Mouse (Mus musculus): Measurements from ENCODE around the gene Lcorl. TPM values are rescaled to one million over a fixed set of nuclear protein-coding genes. Genes with fewer than 3 reads are reported as not detected.
A peak's percentile ranks its signal among the peaks of the same experiment; 100 is the strongest.
"Not testable (repeated sequence)": the region's sequence is repeated elsewhere in the genome, so short reads cannot be mapped to it uniquely, and the experiment has no call there.

Gene Lcorl
- polyA plus RNA-seq, 1 experiment from 2014 or later, result 6.7 TPM

DNA sequence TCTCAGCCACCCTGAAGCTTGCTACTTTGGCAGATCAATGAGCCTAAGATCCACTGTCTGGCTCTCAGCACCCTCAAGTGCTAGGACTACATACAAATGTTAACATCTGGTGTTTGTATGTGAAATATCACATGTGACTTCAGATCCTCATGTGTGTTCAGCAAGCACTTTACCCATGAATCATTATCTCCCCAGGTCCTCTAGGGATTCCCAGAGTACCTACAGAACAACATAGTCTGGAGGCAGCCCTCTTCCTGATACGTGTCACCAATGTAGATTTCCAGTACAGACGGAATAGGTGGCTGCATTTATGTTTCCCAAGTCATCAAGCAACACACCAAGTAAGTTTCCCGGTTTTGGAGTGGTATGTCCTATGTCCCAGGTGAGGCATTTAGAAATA, 188.6 kb downstream of the Lcorl start:
- Histone ChIP-seq H3K4me2 (ENCODE audit: low read depth, low read length) (peak overlapping the region; percentile 88), H3K27ac (ENCODE audit: low read length) (peak overlapping the region; percentile 92)
- WGBS (ENCODE audit: insufficient replicate concordance), result 0% methylated on average over 3 of the region's 3 CpGs

DNA sequence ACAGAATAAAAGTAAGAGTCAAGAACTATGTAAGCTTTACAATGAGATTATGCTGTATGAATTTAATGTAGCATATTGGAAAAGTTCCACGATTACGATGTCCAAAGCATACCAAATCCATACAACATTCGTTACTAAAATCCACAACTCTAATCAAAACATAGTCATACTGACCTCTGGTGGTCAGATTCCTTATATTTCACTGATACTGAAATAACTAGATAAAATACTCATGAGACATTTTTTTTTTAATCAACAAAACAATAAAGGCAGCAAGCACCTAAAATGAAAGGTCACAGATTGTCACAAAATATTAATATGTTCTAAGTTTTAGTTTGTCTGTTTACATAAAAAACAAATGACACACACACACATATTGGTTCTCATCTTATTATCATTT, 189.1 kb downstream of the Lcorl start:
- WGBS (ENCODE audit: insufficient replicate concordance), result 17% methylated on average over 3 of the region's 3 CpGs
- no peaks in the 10 kb centered on the region for H3K27me3 ChIP-seq (ENCODE audit: control insufficient read depth, insufficient read depth, low read depth, low read length)
- peak overlapping the region; percentile 88 for H3K4me2 ChIP-seq (ENCODE audit: low read depth, low read length)
- peaks cover 5% of the 10 kb centered on the region; the same call in 1 of the 2 replicates for H3K36me3 ChIP-seq (ENCODE audit: control insufficient read depth, insufficient read depth)
- H3K4me3 ChIP-seq (ENCODE audit: low read depth, low read length), result peak overlapping the region; percentile 87
- no peak overlapping the region; the same call in 1 of the 2 replicates for H3K27ac ChIP-seq (ENCODE audit: low read length)
- peaks cover 5% of the 10 kb centered on the region for H3K4me1 ChIP-seq (ENCODE audit: control insufficient read depth, low read depth, low read length)
- ATAC-seq (ENCODE audit: low read depth), result no peak
- H3K9ac ChIP-seq (ENCODE audit: low read depth, low read length), result no peak overlapping the region; the same call in 1 of the 2 replicates
- H3K9me3 ChIP-seq (replicated peaks; ENCODE audit: control insufficient read depth, low read length), result no peaks in the 10 kb centered on the region

More for the DNA sequence above, 188.6 kb downstream of the Lcorl start:
- ATAC-seq (ENCODE audit: low read depth), result no peak
- Histone ChIP-seq H3K4me3 (ENCODE audit: low read depth, low read length) (peak overlapping the region; percentile 87), H3K9ac (ENCODE audit: low read depth, low read length) (peak overlapping the region; percentile 85), H3K9me3 (replicated peaks; ENCODE audit: control insufficient read depth, low read length) (no peaks in the 10 kb centered on the region), H3K4me1 (ENCODE audit: control insufficient read depth, low read depth, low read length) (peaks cover 5% of the 10 kb centered on the region), H3K36me3 (ENCODE audit: control insufficient read depth, insufficient read depth) (peaks cover 5% of the 10 kb centered on the region; the same call in 1 of the 2 replicates), H3K27me3 (ENCODE audit: control insufficient read depth, insufficient read depth, low read depth, low read length) (no peaks in the 10 kb centered on the region)

DNA sequence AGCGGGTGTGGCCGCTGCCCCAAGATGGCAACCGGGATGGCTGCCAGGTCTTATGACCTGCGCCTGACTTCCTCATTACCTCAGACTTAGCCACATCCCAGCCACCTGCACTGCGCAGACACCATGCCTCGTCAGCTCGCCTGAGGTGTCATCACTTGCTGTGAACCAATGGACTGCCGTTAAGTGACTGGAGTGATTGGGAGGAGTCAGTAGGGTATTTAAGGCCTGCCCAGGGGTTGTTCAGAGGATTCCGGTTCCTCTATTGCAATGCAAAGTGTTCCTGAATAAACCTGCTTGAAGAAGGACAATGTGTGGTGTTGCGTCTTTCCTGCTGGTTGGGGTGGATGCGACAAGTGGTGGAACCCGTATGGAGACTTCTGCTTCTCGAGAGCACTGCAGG, 199.0 kb downstream of the Lcorl start:
- not testable (repeated sequence) for H3K4me1 ChIP-seq (ENCODE audit: control insufficient read depth, low read depth, low read length); H3K27ac ChIP-seq (ENCODE audit: low read length); ATAC-seq (ENCODE audit: low read depth); H3K36me3 ChIP-seq (ENCODE audit: control insufficient read depth, insufficient read depth); H3K4me3 ChIP-seq (ENCODE audit: low read depth, low read length); H3K4me2 ChIP-seq (ENCODE audit: low read depth, low read length); H3K27me3 ChIP-seq (ENCODE audit: control insufficient read depth, insufficient read depth, low read depth, low read length); H3K9ac ChIP-seq (ENCODE audit: low read depth, low read length); H3K9me3 ChIP-seq (replicated peaks; ENCODE audit: control insufficient read depth, low read length)
- WGBS (ENCODE audit: insufficient replicate concordance), result 84% methylated on average over 13 of the region's 13 CpGs

DNA sequence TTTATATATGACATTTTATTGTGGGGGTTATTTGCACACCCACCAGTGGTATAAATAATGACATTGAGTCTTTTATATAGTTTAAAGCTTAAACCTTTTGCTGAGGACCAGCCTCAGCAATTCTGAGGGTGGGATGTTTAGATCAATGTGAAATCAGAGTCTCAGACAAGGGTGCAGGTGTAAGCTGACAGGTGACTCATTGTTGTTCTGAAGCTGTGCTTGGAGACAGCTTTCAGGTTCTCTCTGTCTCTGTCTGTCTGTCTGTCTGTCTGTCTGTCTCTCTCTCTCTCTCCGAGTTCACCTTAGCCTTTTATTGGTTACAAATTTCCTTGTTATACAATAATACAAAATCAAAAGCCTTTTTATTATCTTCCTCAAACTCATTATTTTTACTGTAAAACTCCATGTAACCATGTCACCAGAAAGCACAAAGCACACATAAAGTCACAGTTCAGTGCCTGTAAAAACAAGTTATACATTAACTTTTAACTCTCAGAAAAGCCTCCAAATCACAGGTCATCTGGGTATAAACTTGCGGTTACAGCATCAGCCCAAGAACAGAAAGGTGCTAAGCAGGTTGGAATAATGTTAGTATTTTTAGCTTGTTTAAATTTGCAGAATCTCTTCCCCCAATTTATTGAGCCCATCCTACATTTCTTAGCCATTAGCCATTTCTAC, 206.2 kb downstream of the Lcorl start:
- 67% methylated on average over 2 of the region's 2 CpGs for WGBS (ENCODE audit: insufficient replicate concordance)
- ATAC-seq (ENCODE audit: low read depth), result no peak
- Histone ChIP-seq H3K9ac (ENCODE audit: low read depth, low read length) (no peak overlapping the region), H3K27me3 (ENCODE audit: control insufficient read depth, insufficient read depth, low read depth, low read length) (no peaks in the 10 kb centered on the region), H3K27ac (ENCODE audit: low read length) (no peak overlapping the region), H3K4me1 (ENCODE audit: control insufficient read depth, low read depth, low read length) (no peaks in the 10 kb centered on the region), H3K4me3 (ENCODE audit: low read depth, low read length) (no peak overlapping the region), H3K36me3 (ENCODE audit: control insufficient read depth, insufficient read depth) (no peaks in the 10 kb centered on the region), H3K4me2 (ENCODE audit: low read depth, low read length) (no peak overlapping the region), H3K9me3 (replicated peaks; ENCODE audit: control insufficient read depth, low read length) (no peaks in the 10 kb centered on the region)

Other genes starting within 250 kb of the Lcorl start
- gene Fam184b, start 218.0 kb downstream of the Lcorl start, polyA plus RNA-seq (2015; fragmentation: Nextera tagmentation; extraction: Ambion mirVana), result 0.11 TPM in 2 replicates
- 44.2 and 47.6 TPM in 2 replicates for gene Ncapg, start 187.7 kb downstream of the Lcorl start, polyA plus RNA-seq (2015; fragmentation: Nextera tagmentation; extraction: Ambion mirVana)